Mouse (Mus musculus) heart, adult 9 months (tissue): ENCODE measurements around the gene Frmd4a.

Source experiments
- DNase-seq, 2 experiments: peaks; one replicate each; pipeline ENCODE4 v3.0.0; 2022; ENCODE audit warnings: low spot score in 2 of 2

Frmd4a gene

GRCm38 (mm10) chr2:4486185-4486584 is 468.7 kb downstream of the Frmd4a start:
- no peak for DNase-seq

GRCm38 (mm10) chr2:4487280-4487679 is 469.8 kb downstream of the Frmd4a start:
- DNase-seq, result no peak

GRCm38 (mm10) chr2:4490845-4491244 is 473.3 kb downstream of the Frmd4a start:
- DNase-seq, result no peak

- peak; percentile 72 to 84 for DNase-seq
Measured at GRCm38 (mm10) chr2:4492485-4493481, 475.3 kb downstream of the Frmd4a start.

- DNase-seq, result no peak
Measured at GRCm38 (mm10) chr2:4494478-4494877, 477.0 kb downstream of the Frmd4a start.

- DNase-seq, result peak in 1 of 2 experiments; percentile 67
Measured at GRCm38 (mm10) chr2:4499257-4499656, 481.7 kb downstream of the Frmd4a start.

- no peak for DNase-seq
Measured at GRCm38 (mm10) chr2:4499916-4500315, 482.4 kb downstream of the Frmd4a start.

- DNase-seq, result peak; percentile 71 to 74
Measured at GRCm38 (mm10) chr2:4501257-4502027, 483.9 kb downstream of the Frmd4a start.

GRCm38 (mm10) chr2:4504413-4504812 is 486.9 kb downstream of the Frmd4a start:
- DNase-seq, result peak; percentile 77 to 83

- DNase-seq, result no peak
Measured at GRCm38 (mm10) chr2:4505695-4506094, 488.2 kb downstream of the Frmd4a start.

- DNase-seq, result no peak
Measured at GRCm38 (mm10) chr2:4506659-4507058, 489.1 kb downstream of the Frmd4a start.

GRCm38 (mm10) chr2:4507887-4508615 is 490.5 kb downstream of the Frmd4a start:
- DNase-seq, result no peak

- no peak for DNase-seq
Measured at GRCm38 (mm10) chr2:4508959-4509615, 491.6 kb downstream of the Frmd4a start.

GRCm38 (mm10) chr2:4509739-4510138 is 492.2 kb downstream of the Frmd4a start:
- no peak for DNase-seq

GRCm38 (mm10) chr2:4510208-4511079 is 492.9 kb downstream of the Frmd4a start:
- no peak for DNase-seq

- no peak for DNase-seq
Measured at GRCm38 (mm10) chr2:4511080-4511386, 493.5 kb downstream of the Frmd4a start.

- no peak for DNase-seq
Measured at GRCm38 (mm10) chr2:4512607-4513006, 495.1 kb downstream of the Frmd4a start.

- no peak for DNase-seq
Measured at GRCm38 (mm10) chr2:4515910-4516309, 498.4 kb downstream of the Frmd4a start.

- DNase-seq, result no peak
Measured at GRCm38 (mm10) chr2:4516819-4517552, 499.5 kb downstream of the Frmd4a start.
